Mouse (Mus musculus): ENCODE measurements at regions not wholly inside any gene's neighbourhood (a gene's known extent, or its start where the extent isn't known, plus 50 kb on each side); places are given as distances from the start of the nearest gene placed in this dataset.

DNA sequence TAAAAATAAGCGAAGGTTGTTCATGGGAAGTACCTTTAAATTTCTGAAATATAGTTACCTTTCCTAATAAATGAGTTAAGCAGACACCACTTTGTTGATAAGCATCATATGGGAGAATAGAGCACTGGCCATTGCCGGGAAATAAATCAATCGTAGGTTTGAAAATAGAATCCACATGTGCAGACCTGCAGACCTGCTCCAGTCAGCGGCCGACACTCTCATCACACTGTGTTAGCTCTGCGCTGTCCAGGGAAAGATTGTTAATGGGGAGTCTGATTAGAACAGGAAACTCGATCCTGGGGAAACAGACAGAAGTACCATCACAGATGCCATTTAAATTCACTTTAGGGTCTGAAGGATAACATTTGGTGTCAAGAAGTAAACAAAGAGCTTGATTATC lies 53.4 kb upstream of the Hgf start:
- no peak for TF ChIP-seq CTCF (IDR thresholded peaks at IDR 0.05; ENCODE audit: borderline replicate concordance, extremely low read depth, insufficient read depth, insufficient read length)
- TF ChIP-seq POLR2A (IDR thresholded peaks at IDR 0.05; ENCODE audit: borderline replicate concordance, extremely low read depth, insufficient read depth, insufficient read length, poor library complexity, severe bottlenecking) = no peak
